Mouse (Mus musculus): ENCODE results near the gene Vps52.

Gene Vps52

GRCm38 (mm10) chr17:33956336-33956735, 724 bp downstream of the Vps52 start:
- in situ Hi-C loops (cut with MboI; ENCODE audit: low pct_unique_long_range_greater_than_20kb in 1 of 2, low sequenced_read_pairs in 2 of 2, unreplicated experiment in 1 of 2) = no loop called here

- in situ Hi-C loops (cut with MboI; ENCODE audit: low pct_unique_long_range_greater_than_20kb in 1 of 2, low sequenced_read_pairs in 2 of 2, unreplicated experiment in 1 of 2) = no loop called here
Observed at GRCm38 (mm10) chr17:33957493-33957892, 1.9 kb downstream of the Vps52 start.

- in situ Hi-C loops (cut with MboI; ENCODE audit: low pct_unique_long_range_greater_than_20kb in 1 of 2, low sequenced_read_pairs in 2 of 2, unreplicated experiment in 1 of 2) = no loop called here
Observed at GRCm38 (mm10) chr17:33958451-33958850, 2.8 kb downstream of the Vps52 start.

- in situ Hi-C loops (cut with MboI; ENCODE audit: low pct_unique_long_range_greater_than_20kb in 1 of 2, low sequenced_read_pairs in 2 of 2, unreplicated experiment in 1 of 2) = no loop called here
Observed at GRCm38 (mm10) chr17:33959135-33959534, 3.5 kb downstream of the Vps52 start.

- in situ Hi-C loops (cut with MboI; ENCODE audit: low pct_unique_long_range_greater_than_20kb in 1 of 2, low sequenced_read_pairs in 2 of 2, unreplicated experiment in 1 of 2) = no loop called here
Observed at GRCm38 (mm10) chr17:33959948-33960347, 4.3 kb downstream of the Vps52 start.

GRCm38 (mm10) chr17:33962876-33963275, 7.3 kb downstream of the Vps52 start:
- in situ Hi-C loops (cut with MboI; ENCODE audit: low pct_unique_long_range_greater_than_20kb in 1 of 2, low sequenced_read_pairs in 2 of 2, unreplicated experiment in 1 of 2) = no loop called here

- in situ Hi-C loops (cut with MboI; ENCODE audit: low pct_unique_long_range_greater_than_20kb in 1 of 2, low sequenced_read_pairs in 2 of 2, unreplicated experiment in 1 of 2) = loop anchor here in 1 of 2 experiments (5.0 kb wide), 1 partner anchor 37 kb away; the partner anchor contains the start of gene H2-K1
Observed at GRCm38 (mm10) chr17:33965082-33965845, 9.7 kb downstream of the Vps52 start.

- in situ Hi-C loops (cut with MboI; ENCODE audit: low pct_unique_long_range_greater_than_20kb in 1 of 2, low sequenced_read_pairs in 2 of 2, unreplicated experiment in 1 of 2) = loop anchor here in 1 of 2 experiments (5.0 kb wide), 1 partner anchor 36 kb away; the partner anchor contains the start of gene H2-K1
Observed at GRCm38 (mm10) chr17:33965846-33966550, 10.4 kb downstream of the Vps52 start.

GRCm38 (mm10) chr17:33968489-33968888, 12.9 kb downstream of the Vps52 start:
- in situ Hi-C loops (cut with MboI; ENCODE audit: low pct_unique_long_range_greater_than_20kb in 1 of 2, low sequenced_read_pairs in 2 of 2, unreplicated experiment in 1 of 2) = loop anchor here in 1 of 2 experiments (5.0 kb wide), 1 partner anchor 34 kb away; the partner anchor contains the start of gene H2-K1

GRCm38 (mm10) chr17:33968927-33969326, 13.3 kb downstream of the Vps52 start:
- in situ Hi-C loops (cut with MboI; ENCODE audit: low pct_unique_long_range_greater_than_20kb in 1 of 2, low sequenced_read_pairs in 2 of 2, unreplicated experiment in 1 of 2) = loop anchor here in 1 of 2 experiments (5.0 kb wide), 1 partner anchor 33 kb away; the partner anchor contains the start of gene H2-K1

GRCm38 (mm10) chr17:33969394-33969793, 13.8 kb downstream of the Vps52 start:
- in situ Hi-C loops (cut with MboI; ENCODE audit: low pct_unique_long_range_greater_than_20kb in 1 of 2, low sequenced_read_pairs in 2 of 2, unreplicated experiment in 1 of 2) = loop anchor here in 1 of 2 experiments (5.0 kb wide), 1 partner anchor 33 kb away; the partner anchor contains the start of gene H2-K1

- in situ Hi-C loops (cut with MboI; ENCODE audit: low pct_unique_long_range_greater_than_20kb in 1 of 2, low sequenced_read_pairs in 2 of 2, unreplicated experiment in 1 of 2) = no loop called here
Observed at GRCm38 (mm10) chr17:33972691-33973090, 17.1 kb downstream of the Vps52 start.

GRCm38 (mm10) chr17:33973572-33973971, 18.0 kb downstream of the Vps52 start:
- in situ Hi-C loops (cut with MboI; ENCODE audit: low pct_unique_long_range_greater_than_20kb in 1 of 2, low sequenced_read_pairs in 2 of 2, unreplicated experiment in 1 of 2) = no loop called here

GRCm38 (mm10) chr17:33977861-33978557, 22.4 kb downstream of the Vps52 start:
- in situ Hi-C loops (cut with MboI; ENCODE audit: low pct_unique_long_range_greater_than_20kb in 1 of 2, low sequenced_read_pairs in 2 of 2, unreplicated experiment in 1 of 2) = no loop called here

GRCm38 (mm10) chr17:33978631-33979031, 23.0 kb downstream of the Vps52 start:
- in situ Hi-C loops (cut with MboI; ENCODE audit: low pct_unique_long_range_greater_than_20kb in 1 of 2, low sequenced_read_pairs in 2 of 2, unreplicated experiment in 1 of 2) = no loop called here

GRCm38 (mm10) chr17:33979512-33980050, 24.0 kb downstream of the Vps52 start:
- in situ Hi-C loops (cut with MboI; ENCODE audit: low pct_unique_long_range_greater_than_20kb in 1 of 2, low sequenced_read_pairs in 2 of 2, unreplicated experiment in 1 of 2) = no loop called here

- in situ Hi-C loops (cut with MboI; ENCODE audit: low pct_unique_long_range_greater_than_20kb in 1 of 2, low sequenced_read_pairs in 2 of 2, unreplicated experiment in 1 of 2) = no loop called here
Observed at GRCm38 (mm10) chr17:33980181-33981035, 24.8 kb downstream of the Vps52 start.

Data from mouse embryonic stem cell (cell line).